Mouse (Mus musculus) adipocyte (in vitro differentiated cells): ENCODE data around the gene Naa60.
"Not testable (repeated sequence)": the region's sequence is repeated elsewhere in the genome, so short reads cannot be mapped to it uniquely, and the experiment has no call there.

Source experiments
- DNase-seq: peaks from one replicate; pipeline ENCODE4 v3.0.0-alpha.2; 2016; ENCODE audit warnings: low spot score

The Naa60 gene

DNA sequence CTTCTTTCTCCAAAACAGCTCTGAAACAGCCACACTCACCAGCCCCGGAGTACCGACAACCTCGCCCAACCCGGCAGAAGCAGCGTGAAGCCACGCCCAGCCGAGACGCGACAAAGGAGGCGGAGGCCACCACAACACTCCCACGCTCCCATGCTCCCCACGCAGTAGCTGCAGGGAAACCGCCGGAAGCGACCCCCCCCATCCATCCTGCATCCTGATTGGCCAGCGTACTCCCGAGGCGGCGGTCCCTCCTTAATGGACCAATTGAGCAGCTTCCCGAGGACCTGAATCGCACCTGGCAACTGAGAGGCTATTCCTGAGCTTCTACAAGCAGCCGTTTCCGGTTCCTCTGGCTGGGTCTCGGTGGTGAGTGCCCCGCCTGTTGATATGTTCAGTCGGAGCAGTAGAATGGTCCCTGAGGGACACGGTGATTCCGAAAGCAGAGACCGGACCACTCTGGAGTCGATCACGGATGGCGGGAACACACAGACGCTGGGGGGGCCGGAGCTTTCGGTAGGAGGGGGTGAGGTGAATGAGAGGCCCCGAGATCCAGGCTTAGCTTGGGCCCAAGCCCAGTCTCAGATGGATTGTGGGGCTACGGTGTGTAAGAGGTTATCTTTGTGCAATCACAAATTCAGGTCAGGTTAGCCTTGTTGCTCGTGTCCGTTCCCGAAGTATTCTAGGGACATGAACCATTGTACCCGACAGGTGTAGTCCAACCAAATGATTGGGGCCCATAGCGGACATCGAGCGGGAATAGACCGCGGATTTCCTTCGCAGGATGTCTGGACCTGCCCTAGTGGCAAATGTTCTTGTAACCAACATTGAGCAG lies at the start of gene Naa60:
Gene Naa60, plus strand, starts transcription at position 160 of the 832 bp plus-strand sequence.
- peak; percentile 31 for DNase-seq

DNA sequence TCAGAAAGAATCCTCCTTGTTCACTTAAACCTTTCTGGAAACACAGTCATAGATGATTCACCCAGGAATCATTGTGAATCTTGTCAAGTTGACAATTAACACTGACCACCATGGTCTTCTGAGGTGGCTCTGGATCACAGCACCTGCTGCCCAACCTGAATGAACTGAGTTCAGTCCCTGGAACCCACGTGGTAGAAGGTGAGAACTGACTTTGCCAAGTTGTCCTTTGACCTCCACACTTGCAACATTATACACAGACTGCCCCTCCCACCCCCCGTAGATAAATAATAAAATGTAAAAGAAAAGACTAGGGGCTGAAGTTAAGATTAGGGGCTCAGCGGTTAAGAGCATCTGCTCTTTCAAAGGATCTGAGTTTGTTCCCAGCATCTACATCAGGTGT lies 44.2 kb upstream of the Naa60 start:
- DNase-seq = no peak

- no peak for DNase-seq
Observed at GRCm38 (mm10) chr16:3829727-3830126, 42.4 kb upstream of the Naa60 start.

DNA sequence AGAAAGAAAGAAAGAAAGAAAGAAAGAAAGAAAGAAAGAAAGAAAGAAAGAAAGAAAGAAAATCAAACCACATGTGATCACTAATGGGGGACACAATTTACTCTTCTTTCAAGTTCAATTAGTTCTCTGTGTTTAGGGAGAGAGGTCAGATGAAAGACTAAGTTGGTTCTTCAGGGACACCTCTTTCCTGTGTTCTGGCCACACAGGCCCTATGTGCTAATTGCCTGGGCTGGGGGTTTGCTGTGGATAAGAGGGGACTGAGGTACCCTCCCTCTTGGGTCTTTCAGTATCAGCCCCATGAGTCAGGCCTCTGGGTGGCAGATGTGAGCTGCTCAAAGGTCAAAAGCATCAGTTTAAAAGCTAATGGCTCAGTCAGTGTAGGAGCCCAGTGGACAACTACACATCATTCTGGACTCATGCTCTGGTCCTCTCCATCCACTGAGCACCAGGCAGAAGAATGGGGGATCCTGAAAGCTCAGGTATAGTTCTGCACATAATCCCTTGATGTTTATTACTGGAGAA lies 41.5 kb upstream of the Naa60 start, which contains the start of gene Olfr15:
Gene Olfr15, plus strand, starts transcription at position 291 of the 522 bp plus-strand sequence.
- DNase-seq = no peak

- no peak for DNase-seq
Observed at GRCm38 (mm10) chr16:3835461-3835860, 36.7 kb upstream of the Naa60 start.

DNA sequence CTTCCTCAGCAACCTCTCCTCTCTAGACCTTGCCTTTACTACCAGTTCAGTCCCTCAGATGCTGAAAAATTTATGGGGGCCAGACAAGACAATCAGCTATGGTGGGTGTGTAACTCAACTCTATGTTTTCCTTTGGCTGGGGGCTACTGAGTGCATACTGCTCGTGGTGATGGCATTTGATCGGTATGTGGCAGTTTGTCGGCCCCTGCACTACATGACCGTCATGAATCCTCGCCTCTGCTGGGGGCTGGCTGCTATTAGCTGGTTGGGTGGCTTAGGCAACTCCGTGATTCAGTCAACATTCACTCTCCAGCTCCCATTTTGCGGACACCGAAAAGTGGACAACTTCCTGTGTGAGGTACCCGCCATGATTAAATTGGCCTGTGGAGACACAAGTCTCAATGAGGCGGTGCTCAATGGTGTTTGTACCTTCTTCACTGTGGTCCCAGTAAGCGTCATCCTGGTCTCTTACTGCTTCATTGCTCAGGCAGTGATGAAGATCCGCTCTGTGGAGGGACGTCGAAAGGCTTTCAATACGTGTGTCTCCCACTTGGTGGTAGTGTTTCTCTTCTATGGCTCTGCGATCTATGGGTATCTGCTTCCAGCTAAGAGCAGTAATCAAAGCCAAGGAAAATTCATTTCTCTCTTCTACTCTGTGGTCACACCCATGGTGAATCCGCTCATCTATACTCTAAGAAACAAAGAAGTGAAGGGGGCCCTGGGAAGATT lies 32.9 kb upstream of the Naa60 start:
- DNase-seq = no peak

- peak; percentile 12 for DNase-seq
Observed at GRCm38 (mm10) chr16:3842989-3843388, 29.2 kb upstream of the Naa60 start.

- no peak for DNase-seq
Observed at GRCm38 (mm10) chr16:3843796-3844195, 28.4 kb upstream of the Naa60 start.

- DNase-seq = peak; percentile 98
Observed at GRCm38 (mm10) chr16:3846711-3847518, 25.3 kb upstream of the Naa60 start, which contains the start of gene Zfp174. Zfp174 (plus strand) TSS chr16:3847268.

DNA sequence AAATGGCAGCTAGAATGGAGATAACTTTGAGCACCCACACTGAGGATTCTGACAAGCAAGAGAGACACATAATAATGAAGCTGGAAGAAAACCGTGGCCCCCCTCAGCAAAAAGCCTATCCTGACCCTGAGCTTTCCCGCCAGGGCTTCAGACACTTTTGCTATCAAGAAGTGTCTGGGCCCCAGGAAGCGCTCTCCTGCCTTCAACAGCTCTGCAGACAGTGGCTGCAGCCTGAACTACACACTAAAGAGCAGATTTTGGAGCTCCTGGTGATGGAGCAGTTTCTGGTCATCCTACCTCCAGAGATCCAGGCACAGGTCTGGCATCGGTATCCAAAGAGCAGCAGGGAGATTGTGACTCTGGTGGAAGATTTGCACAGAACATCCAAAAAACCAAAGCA lies 24.3 kb upstream of the Naa60 start:
- DNase-seq = peak; percentile 15

DNA sequence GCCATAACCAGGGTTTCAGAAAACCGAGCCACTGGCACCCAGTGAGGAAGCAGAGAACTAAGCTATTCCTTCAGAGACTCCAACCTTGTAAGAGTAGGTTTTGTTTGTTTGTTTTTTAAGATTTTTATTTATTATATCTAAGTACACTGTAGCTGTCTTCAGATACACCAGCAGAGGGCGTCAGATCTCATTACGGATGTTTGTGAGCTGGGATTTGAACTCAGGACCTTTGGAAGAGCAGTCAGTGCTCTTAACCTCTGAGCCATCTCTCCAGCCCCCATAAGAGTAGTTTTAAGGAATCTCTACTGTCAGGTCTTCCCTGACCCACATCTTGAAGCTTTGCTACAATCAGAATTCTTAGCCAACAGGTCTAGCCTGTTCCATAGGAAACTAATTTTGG lies 23.8 kb upstream of the Naa60 start:
- DNase-seq = no peak

DNA sequence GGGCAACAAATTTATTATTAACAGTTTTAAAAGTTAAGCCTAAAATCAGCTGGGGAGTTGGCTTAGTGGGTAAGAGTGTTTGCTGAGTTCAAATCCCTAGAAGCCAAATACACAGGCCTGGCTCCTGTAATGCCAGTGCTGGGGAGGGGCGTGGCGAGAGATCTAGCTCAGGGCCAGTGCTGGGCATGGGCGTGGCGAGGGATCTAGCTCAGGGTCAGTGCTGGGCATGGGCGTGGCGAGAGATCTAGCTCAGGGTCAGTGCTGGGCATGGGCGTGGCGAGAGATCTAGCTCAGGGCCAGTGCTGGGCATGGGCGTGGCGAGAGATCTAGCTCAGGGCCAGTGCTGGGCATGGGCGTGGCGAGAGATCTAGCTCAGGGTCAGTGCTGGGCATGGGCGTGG lies 20.9 kb upstream of the Naa60 start:
- not testable (repeated sequence) for DNase-seq

- no peak for DNase-seq
Observed at GRCm38 (mm10) chr16:3852586-3852985, 19.6 kb upstream of the Naa60 start.

DNA sequence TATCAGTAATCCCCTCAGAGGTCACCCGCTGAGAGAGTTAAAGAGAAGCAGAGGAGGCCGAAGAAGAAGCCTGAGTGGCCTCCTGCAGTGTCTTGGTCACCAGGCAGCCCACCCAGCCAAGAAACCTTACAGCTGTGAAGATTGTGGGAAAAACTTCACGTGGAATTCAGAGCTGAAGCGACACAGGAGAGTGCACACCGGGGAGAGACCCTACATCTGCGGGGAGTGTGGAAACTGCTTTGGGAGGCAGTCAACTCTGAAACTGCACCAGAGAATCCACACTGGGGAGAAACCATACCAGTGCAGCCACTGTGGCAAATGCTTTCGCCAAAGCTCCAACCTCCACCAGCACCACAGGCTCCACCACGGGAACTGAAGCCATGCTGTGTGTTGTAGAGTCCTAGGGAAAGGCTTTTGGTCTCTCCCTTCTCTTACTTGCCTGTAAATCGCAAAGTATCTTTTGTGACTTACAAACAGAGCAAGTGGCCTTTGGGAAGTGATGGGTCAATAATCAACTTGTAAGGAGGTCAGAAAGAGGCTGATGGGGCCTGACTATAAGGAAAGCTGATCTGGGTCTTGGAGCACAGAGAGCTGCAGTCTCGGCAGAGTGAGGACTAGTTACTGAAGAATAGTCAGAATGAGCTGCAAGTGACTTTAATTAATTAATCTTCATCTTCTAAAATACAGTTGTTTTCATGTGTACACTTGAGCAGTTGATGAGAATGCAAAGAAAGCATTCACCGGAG lies 17.6 kb upstream of the Naa60 start:
- no peak for DNase-seq

DNA sequence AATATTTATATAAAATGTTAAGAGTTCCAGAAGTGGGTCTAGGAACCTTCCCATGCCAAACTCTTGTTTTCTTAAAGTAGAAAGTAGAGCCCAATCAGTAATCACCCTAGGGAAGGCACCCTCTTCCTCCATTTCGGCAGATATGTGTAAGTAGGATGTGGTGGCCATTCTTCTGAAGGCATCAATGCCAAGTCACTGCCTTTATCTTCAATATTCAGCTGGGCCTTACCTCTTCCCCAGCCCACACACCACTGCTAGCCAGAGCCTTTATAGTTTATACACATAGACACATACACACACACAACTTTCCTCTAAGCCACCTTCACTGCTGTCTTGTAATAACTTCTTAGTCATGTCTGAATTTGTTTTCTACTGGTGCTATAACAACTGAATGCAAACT lies 16.4 kb upstream of the Naa60 start:
- DNase-seq = no peak

DNA sequence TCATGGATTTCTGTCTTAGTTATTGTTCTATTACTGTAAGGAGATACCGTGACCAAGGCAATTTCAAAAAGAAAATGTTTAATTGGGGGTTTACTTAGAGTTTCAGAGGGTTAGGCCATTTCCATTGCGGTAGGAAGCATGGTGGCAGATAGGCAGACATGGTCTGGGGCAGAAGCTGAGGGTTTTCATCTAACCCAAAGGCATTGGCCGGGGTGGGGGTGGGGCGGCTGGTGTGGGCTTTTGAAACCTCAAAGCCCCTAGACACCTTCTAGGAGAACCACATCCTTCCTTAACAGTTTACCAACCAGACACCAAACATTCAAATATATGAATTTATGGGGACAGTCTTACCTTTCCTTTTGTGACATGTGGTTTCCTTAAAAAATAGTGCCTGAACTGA lies 12.9 kb upstream of the Naa60 start:
- no peak for DNase-seq

- no peak for DNase-seq
Observed at GRCm38 (mm10) chr16:3871815-3872214, 360 bp upstream of the Naa60 start.

DNA sequence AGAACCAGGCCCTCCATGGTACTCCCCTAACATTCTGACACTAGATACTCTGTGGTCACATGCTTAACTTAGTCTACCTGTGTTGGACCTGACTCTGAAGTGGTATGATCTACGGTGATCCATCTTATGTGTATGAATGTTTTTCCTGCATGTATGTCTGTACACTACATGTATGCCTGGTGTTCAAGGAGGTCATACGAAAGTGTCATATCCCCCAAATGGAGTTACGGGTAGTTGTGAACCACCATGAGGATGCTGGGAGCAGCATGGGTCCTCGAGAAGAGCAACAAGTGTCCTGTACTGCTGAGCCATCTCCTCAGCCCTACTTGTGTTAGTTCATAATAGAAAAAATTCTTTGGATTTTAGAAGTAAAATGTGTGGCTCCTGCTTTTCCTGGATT lies 4.2 kb downstream of the Naa60 start:
- no peak for DNase-seq

DNA sequence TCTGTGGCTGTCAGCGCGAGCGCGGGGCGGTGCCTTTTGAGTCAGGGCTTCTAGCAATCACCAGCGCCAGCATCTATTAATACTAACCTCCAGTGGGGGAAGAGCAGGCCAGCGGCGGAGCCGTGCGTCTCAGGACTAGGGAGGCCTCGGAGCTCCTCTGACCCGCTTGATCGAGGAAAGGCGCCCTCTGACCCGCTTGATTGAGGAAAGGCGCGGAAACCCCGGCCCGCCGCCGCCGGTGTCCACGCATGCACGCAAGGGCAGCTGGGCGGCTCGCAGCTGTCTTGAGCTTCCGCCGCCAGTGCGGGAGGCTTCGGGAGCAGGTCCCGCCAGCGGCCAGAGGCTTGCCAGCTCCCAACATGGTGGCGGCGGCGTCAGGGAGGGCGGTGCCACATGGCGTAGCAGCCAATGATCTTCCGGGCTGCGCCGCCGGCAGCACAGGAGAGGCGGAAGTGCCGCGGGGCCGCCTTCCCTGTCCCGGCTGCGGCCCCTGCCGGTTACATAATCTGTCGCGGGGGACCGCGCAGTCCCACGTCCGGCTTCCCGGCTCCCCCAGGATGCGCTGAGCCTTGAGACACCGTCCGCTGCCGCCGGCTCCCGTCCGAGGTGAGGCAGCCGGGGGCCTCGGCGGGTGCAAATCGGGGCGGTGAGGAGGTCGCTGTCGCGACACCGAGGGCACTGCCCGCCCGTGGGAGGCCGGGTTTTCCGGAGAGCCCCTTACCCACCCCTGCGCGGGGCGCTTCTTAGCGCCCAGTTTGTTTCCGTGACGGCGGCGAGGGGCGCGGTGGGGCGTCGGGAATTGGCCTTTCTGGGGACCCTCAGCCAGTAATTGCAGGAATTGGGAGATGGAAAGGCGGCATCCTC lies 12.3 kb downstream of the Naa60 start, which contains the start of the genes Zfp597 and Gm20695:
Gene Zfp597, minus strand, starts transcription at position 361 of the 864 bp plus-strand sequence.
Gene Gm20695, plus strand, starts transcription at position 448 of the 864 bp plus-strand sequence.
- DNase-seq = peak; percentile 95

DNA sequence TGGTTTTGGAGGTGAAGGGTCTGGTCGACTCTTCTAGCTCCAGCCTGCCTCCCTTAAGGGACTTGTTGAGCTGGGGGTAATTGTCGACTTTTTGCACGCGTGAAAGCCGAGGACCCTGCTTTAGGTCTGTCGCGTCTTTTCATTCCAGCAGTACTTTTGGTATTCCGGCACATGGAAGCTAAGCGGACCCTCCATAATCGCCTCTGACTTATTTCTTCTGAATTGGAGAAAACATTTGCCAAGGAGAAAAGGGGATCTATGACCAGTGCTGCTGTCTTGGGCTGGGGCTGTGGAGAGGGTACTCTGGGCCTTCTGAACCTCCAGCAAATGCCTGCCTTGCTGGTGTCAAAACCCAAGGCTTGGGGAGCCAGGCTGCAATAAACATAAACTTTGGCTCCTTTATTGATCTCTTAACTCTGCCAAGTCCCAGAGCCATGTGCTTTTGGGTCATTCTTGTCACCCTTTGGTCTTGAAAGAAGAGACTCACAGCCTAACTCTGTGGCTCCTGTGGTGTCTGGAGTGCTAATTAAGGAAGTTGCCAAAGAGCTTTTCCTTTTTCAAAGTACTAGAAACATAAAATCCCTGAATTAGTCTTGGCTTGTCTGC lies 13.0 kb downstream of the Naa60 start:
- peak; percentile 70 for DNase-seq
